Mouse (Mus musculus) small intestine, adult 2 months (tissue): Measurements from ENCODE around the gene Mapre3.

ENCODE experiments used
- CTCF ChIP-seq: fragments of 200-500 bp; IDR thresholded peaks from 2 replicates; pipeline ENCODE4 v1.5.1; 2012; ENCODE audit warnings: low read depth, mild to moderate bottlenecking, control low read depth, inconsistent platforms, low read length, moderate library complexity, mixed read lengths; ENCODE audit not compliant: insufficient replicate concordance, insufficient read length; ENCODE audit errors: extremely low read depth
- POLR2A ChIP-seq: fragments of 200-500 bp; IDR thresholded peaks from 2 replicates; pipeline ENCODE4 v1.6.1; 2012; ENCODE audit warnings: low read depth, mild to moderate bottlenecking, control low read depth, inconsistent platforms, low read length, moderate library complexity

GRCm38 (mm10) chr5:30870131-30870406 is 55.6 kb downstream of the Mapre3 start:
- TF ChIP-seq POLR2A (no peak), CTCF (no peak)
